Mouse (Mus musculus) embryo, embryonic 11.5 days (tissue): ENCODE data around the gene 4930595M18Rik.

ENCODE experiments used
- DNase-seq: peaks from one replicate; pipeline ENCODE4 v3.0.0-alpha.2; 2012; ENCODE audit warnings: low read depth, low spot score

4930595M18Rik gene

GRCm38 (mm10) chrX:81458021-81458420, at the start of gene 4930595M18Rik:
4930595M18Rik (minus strand) TSS chrX:81458121.
- DNase-seq, result no peak

- peak; percentile 11 for DNase-seq
These were observed 14.6 kb upstream of the 4930595M18Rik start for GRCm38 (mm10) chrX:81472500-81472899.
